Mouse (Mus musculus): ENCODE results near the gene Mtfr1l. TPM values are rescaled to one million over a fixed set of nuclear protein-coding genes. Genes with fewer than 3 reads are reported as not detected.
"Not testable (repeated sequence)": the region's sequence is repeated elsewhere in the genome, so short reads cannot be mapped to it uniquely, and the experiment has no call there.

Mtfr1l gene
- polyA plus RNA-seq, 1 experiment: 88.3 TPM

DNA sequence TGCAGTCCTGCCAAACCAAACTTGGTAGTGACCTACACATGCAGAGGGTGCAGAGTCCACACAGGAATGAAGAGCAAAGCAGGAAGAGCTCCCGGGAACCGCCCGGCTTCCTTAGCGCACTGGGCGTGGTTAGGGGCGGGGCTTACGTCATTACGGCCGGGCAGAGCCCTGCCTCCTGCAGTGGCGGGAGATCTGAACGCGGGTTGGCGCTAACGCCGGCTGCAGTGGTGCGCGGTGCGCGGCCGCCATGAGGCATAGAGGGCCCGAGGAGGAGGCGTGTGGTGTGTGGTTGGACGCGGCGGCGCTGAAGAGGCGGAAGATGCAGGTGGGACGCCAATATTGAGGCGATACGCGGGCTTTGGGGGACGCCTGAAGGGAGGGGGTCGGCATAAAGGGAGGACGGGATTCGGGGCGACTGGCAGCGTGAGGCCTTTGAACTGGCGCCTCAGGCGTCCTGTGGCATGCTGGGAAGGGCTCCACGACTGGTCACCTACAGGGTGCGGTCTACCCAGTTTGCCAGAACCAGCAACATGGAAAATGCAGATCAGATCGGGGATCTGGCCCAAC lies 24.3 kb downstream of the Mtfr1l start, which contains the start of gene Aunip:
Gene Aunip, plus strand, starts transcription at position 155 of the 567 bp plus-strand sequence.
- H3K4me1 ChIP-seq (ENCODE audit: control insufficient read depth, insufficient read depth, low read length): no peaks in the 10 kb centered on the region
- no peak within 1 kb of the TSS for H3K27ac ChIP-seq (ENCODE audit: insufficient read depth, low read length)
- peak within 1 kb of the TSS; percentile 68 for H3K4me3 ChIP-seq (ENCODE audit: insufficient read depth, low read length)
- TF ChIP-seq POLR2A (IDR thresholded peaks at IDR 0.05; ENCODE audit: low read depth, low read length): peak; percentile 67
- TF ChIP-seq CTCF (IDR thresholded peaks at IDR 0.05; ENCODE audit: borderline replicate concordance, insufficient read depth, low read length): no peak

DNA sequence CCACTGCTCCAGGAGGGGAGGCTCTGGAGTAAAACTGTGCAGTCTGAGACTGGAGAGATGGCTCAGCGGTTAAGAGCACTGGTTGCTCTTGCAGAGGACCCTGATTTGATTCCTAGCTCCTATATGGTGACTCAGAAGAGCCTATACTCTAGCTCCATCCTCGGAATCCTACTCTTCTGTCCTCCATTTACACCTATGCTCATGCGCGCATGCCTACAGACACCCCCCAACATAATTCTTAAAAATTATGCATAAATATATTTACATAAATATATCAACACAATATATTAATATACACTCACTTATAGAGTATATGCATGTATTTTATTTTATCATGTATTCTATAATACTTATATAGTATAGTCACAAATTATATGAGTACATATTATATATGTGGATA lies 24.8 kb downstream of the Mtfr1l start:
- TF ChIP-seq CTCF (IDR thresholded peaks at IDR 0.05; ENCODE audit: borderline replicate concordance, insufficient read depth, low read length) (no peak), POLR2A (IDR thresholded peaks at IDR 0.05; ENCODE audit: low read depth, low read length) (no peak)
- H3K4me1 ChIP-seq (ENCODE audit: control insufficient read depth, insufficient read depth, low read length): no peaks in the 10 kb centered on the region
- H3K4me3 ChIP-seq (ENCODE audit: insufficient read depth, low read length): no peak overlapping the region

DNA sequence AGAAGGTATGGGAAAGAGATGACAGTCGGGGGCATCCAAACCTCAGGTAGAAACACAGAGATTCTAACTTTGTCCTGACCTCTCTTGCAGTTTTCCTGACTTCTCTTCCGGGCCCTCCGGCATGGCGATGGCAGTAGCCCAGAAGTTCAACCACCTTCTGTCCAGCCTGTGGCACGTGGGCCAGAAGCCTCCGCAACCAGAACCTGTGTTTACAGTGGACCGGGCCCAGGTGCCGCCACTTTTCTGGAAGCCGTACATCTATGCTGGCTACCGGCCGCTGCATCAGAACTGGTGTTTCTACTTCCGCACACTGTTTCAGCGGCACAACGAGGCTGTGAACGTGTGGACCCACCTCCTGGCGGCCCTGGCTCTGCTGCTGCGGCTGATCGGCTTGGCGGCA lies 28.5 kb downstream of the Mtfr1l start:
- H3K4me1 ChIP-seq (ENCODE audit: control insufficient read depth, insufficient read depth, low read length): no peaks in the 10 kb centered on the region
- no peak overlapping the region for H3K4me3 ChIP-seq (ENCODE audit: insufficient read depth, low read length)
- H3K27ac ChIP-seq (ENCODE audit: insufficient read depth, low read length): no peak overlapping the region
- TF ChIP-seq CTCF (IDR thresholded peaks at IDR 0.05; ENCODE audit: borderline replicate concordance, insufficient read depth, low read length) (no peak), POLR2A (IDR thresholded peaks at IDR 0.05; ENCODE audit: low read depth, low read length) (no peak)

More for the DNA sequence above, 24.8 kb downstream of the Mtfr1l start:
- H3K27ac ChIP-seq (ENCODE audit: insufficient read depth, low read length): no peak overlapping the region

DNA sequence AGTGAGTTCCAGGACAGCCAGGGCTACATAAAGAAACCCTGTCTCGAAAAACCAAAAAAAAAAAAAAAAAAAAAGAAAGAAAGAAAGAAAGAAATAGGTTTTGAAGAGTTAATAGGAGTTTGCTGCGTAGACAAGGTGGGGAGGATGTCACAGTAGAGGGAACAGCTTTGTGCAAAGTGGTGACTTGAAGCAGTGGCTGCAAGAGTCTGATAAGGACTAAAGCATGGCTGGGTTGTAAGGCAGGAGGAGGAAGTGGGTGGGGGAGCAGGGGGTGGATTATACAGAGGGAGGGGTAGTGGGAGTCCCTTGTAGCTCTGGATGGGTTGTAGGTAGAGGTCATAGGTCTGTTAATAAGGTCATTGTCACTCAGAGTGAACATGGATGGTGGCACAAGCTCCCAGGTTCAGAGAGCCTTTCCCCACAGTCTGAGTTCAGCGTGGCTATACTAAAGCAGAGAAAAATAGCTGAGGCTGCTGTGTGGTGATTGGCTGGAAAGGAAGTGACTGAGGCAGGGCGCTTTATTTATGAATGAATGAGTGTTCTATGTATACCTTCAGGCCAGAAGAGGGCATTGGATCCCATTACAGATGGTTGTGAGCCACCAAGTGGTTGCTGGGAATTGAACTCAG lies 29.1 kb downstream of the Mtfr1l start:
- H3K4me1 ChIP-seq (ENCODE audit: control insufficient read depth, insufficient read depth, low read length): no peaks in the 10 kb centered on the region
- no peak overlapping the region for H3K4me3 ChIP-seq (ENCODE audit: insufficient read depth, low read length)
- no peak overlapping the region for H3K27ac ChIP-seq (ENCODE audit: insufficient read depth, low read length)
- TF ChIP-seq POLR2A (IDR thresholded peaks at IDR 0.05; ENCODE audit: low read depth, low read length): no peak
- TF ChIP-seq CTCF (IDR thresholded peaks at IDR 0.05; ENCODE audit: borderline replicate concordance, insufficient read depth, low read length): no peak

DNA sequence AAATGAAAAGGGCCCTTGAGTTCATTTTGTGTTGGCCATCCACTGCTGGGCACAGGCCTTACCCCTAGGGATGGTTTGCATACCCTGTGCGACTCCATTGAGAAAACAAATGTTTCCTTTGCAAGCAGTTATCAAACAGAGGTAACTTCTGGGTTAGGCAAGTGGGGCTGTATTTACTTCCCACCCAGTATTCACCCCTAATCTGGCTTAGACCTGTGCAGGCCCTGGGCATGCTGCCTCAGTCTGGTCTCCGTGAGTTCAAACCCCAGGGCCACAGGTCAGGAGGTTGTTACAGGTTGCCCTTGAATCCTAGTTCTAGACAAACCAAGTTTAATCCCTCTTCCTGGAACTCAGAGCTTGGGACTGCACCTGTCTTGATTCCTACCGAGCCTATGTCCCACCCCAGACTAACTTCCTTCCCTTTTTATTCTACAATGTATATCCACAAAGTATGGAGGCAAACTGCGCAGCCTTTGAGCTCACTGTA lies 29.8 kb downstream of the Mtfr1l start:
- Histone ChIP-seq H3K4me3 (ENCODE audit: insufficient read depth, low read length) (no peak overlapping the region), H3K27ac (ENCODE audit: insufficient read depth, low read length) (no peak overlapping the region), H3K4me1 (ENCODE audit: control insufficient read depth, insufficient read depth, low read length) (no peaks in the 10 kb centered on the region)
- TF ChIP-seq CTCF (IDR thresholded peaks at IDR 0.05; ENCODE audit: borderline replicate concordance, insufficient read depth, low read length) (no peak), POLR2A (IDR thresholded peaks at IDR 0.05; ENCODE audit: low read depth, low read length) (no peak)

DNA sequence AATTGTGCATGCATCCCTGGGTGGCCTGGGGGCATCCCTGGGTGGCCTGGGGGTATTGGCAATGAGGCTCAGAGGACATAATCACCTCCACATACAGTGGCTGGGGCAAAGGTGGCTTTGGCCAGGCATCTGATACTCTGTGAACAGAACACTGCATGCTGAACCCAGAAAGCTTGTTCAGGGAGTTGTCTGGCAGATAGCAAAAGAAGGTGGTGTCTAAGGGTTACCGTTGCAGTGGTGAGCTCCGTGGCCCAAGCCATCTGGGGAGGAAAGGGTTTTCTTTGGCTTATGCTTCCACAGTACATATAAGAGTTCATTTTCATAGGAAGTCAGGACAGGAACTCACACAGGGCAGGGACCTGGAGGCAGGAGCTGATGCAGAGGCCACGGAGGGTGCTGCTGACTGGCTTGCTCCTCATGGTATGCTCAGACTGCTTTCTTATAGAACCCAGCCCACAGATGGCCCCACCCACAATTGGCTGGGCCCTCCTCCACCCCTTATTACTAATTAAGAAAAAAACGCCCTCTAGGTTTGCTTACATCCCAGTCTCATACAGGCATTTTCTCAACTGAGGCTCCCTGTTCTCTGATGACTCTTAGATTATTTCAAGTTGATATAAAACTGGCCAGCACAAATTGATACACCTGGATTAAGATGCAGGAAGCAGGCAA lies 31.4 kb downstream of the Mtfr1l start:
- H3K4me3 ChIP-seq (ENCODE audit: insufficient read depth, low read length): no peak overlapping the region
- H3K27ac ChIP-seq (ENCODE audit: insufficient read depth, low read length): no peak overlapping the region
- no peaks in the 10 kb centered on the region for H3K4me1 ChIP-seq (ENCODE audit: control insufficient read depth, insufficient read depth, low read length)
- TF ChIP-seq CTCF (IDR thresholded peaks at IDR 0.05; ENCODE audit: borderline replicate concordance, insufficient read depth, low read length): no peak
- no peak for TF ChIP-seq POLR2A (IDR thresholded peaks at IDR 0.05; ENCODE audit: low read depth, low read length)

DNA sequence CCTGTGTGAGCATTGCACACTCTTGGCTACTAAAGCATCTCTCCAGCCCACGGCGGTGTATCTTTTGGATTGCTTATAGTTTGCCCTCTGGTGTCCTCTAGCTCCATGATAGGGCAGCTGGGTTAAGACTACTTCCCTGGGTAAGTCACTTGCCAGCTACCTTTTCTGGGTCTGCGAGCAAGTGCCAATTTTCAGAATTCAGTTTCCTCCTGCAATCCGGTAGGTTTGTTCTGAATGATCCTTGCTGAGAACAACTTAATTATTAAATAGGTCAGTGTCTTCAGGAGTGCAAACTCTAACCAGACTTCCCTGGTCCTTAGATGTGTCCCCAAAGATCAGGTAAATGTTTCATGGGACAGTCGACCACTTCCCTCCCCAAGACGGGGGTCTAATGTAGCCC lies 34.1 kb downstream of the Mtfr1l start:
- TF ChIP-seq POLR2A (IDR thresholded peaks at IDR 0.05; ENCODE audit: low read depth, low read length) (no peak), CTCF (IDR thresholded peaks at IDR 0.05; ENCODE audit: borderline replicate concordance, insufficient read depth, low read length) (no peak)
- H3K4me3 ChIP-seq (ENCODE audit: insufficient read depth, low read length): no peak overlapping the region
- 0 out of 2 replicates have a peak, but pooled peaks cover 2% of the 10 kb centered on the region for H3K4me1 ChIP-seq (ENCODE audit: control insufficient read depth, insufficient read depth, low read length)
- no peak overlapping the region for H3K27ac ChIP-seq (ENCODE audit: insufficient read depth, low read length)

DNA sequence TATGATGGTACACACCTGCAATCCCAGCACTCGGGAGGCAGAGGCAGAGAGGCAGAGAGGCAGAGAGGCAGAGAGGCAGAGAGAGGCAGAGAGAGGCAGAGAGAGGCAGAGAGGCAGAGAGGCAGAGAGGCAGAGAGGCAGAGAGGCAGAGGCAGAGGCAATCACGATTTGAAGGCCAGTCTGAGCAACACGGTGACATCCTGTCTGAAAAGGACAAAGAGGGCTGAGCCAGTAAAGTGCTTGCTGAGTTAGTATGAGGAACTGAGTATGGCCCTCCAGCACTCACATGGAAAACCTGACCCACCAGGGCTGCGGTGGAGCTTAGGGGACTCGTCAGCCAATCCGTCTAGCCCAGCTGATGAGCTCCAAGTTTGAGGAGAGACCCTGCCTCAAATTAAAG lies 36.2 kb downstream of the Mtfr1l start:
- H3K27ac ChIP-seq (ENCODE audit: insufficient read depth, low read length); H3K4me3 ChIP-seq (ENCODE audit: insufficient read depth, low read length); H3K4me1 ChIP-seq (ENCODE audit: control insufficient read depth, insufficient read depth, low read length): not testable (repeated sequence)

DNA sequence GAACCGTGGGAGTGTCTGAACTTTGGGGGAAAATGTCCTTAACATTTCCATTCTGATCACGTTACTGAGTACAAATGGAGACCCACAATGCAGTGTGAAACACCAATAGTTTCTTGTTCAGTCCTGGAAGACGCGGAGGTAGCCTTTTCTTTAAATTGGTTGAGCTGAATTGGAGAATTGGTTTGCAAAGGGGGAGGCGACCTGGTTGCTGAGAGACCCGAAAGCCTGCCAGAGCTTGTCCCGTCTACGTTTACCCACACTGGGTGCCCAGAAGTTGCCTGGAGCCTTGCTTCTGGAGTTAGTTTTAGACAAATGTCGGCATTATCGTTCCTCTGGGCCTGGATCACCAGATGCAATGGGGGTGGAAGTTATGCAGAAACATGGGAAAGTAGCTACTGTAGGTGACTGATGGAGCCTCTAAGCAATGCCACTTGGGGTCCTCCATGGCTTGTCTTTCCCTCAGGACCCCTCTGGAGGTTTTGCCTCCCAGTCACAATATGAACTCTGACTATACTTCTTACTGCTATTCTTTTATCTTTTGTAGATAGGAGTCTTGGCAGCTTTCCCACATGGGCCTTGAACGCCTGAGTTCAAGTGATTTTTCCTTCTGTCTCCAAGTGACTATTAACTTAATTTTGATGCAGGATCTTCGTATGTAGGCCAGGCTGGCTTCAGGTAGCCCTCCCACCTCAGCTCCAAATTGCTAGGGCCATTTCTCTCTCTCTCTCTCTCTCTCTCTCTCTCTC lies 37.0 kb downstream of the Mtfr1l start:
- TF ChIP-seq POLR2A (IDR thresholded peaks at IDR 0.05; ENCODE audit: low read depth, low read length): no peak
- no peak for TF ChIP-seq CTCF (IDR thresholded peaks at IDR 0.05; ENCODE audit: borderline replicate concordance, insufficient read depth, low read length)
- Histone ChIP-seq H3K4me3 (ENCODE audit: insufficient read depth, low read length) (no peak overlapping the region), H3K4me1 (ENCODE audit: control insufficient read depth, insufficient read depth, low read length) (0 out of 2 replicates have a peak, but pooled peaks cover 2% of the 10 kb centered on the region), H3K27ac (ENCODE audit: insufficient read depth, low read length) (no peak overlapping the region)

Data from embryonic fibroblast, embryonic 13.5 days (primary cell).